Mouse (Mus musculus) forebrain, postnatal 0 days (tissue): ENCODE measurements around the gene Ccdc65. TPM values are rescaled to one million over a fixed set of nuclear protein-coding genes. Genes with fewer than 3 reads are reported as not detected.

ENCODE experiments used
- ATAC-seq: fragments of 200-750 bp; cut with Nextera tagmentation; 2 replicates; pipeline ENCODE4 v1.8.0; 2017; ENCODE audit warnings: mild to moderate bottlenecking, moderate library complexity
- DNase-seq: peaks from one replicate; pipeline ENCODE4 v3.0.0-alpha.2; 2015
- H3K27ac ChIP-seq: fragments of 300-500 bp; sonication (generic); 2 replicates; pipeline ENCODE4 v1.5.1; 2014; ENCODE audit warnings: low read depth, mild to moderate bottlenecking, antibody characterized with exemption, low read length, moderate library complexity, mixed read lengths
- H3K27me3 ChIP-seq: fragments of 300-500 bp; sonication (generic); 2 replicates; pipeline ENCODE4 v1.6.1; 2014; ENCODE audit warnings: mild to moderate bottlenecking, low read length, mixed read lengths; ENCODE audit not compliant: insufficient read depth
- H3K36me3 ChIP-seq: fragments of 300-500 bp; sonication (generic); 2 replicates; pipeline ENCODE4 v1.6.1; 2014; ENCODE audit warnings: mild to moderate bottlenecking, moderate library complexity; ENCODE audit not compliant: insufficient read depth
- H3K4me1 ChIP-seq: fragments of 300-500 bp; sonication (generic); 2 replicates; pipeline ENCODE4 v1.6.1; 2014; ENCODE audit warnings: antibody characterized with exemption; ENCODE audit not compliant: insufficient read depth
- H3K4me2 ChIP-seq: fragments of 300-500 bp; sonication (generic); 2 replicates; pipeline ENCODE4 v1.6.1; 2014; ENCODE audit warnings: low read depth, mild to moderate bottlenecking, moderate library complexity
- H3K4me3 ChIP-seq: fragments of 300-500 bp; sonication (generic); 2 replicates; pipeline ENCODE4 v1.5.1; 2014; ENCODE audit warnings: low read depth, low read length, mixed read lengths
- H3K9ac ChIP-seq: fragments of 300-500 bp; sonication (generic); 2 replicates; pipeline ENCODE4 v1.6.1; 2014; ENCODE audit warnings: mild to moderate bottlenecking
- H3K9me3 ChIP-seq: fragments of 300-500 bp; sonication (generic); 2 replicates; pipeline ENCODE4 v1.6.1; 2016; ENCODE audit warnings: low read length
- CTCF ChIP-seq: sonication (generic); IDR thresholded peaks from 2 replicates; pipeline ENCODE4 v1.5.1; 2016; ENCODE audit warnings: antibody characterized with exemption, control low read depth, low read depth
- WGBS: fragments of 180-500 bp; shearing (Covaris S2); extraction: QIAGEN DNeasy Blood & Tissue Kit; methylation state at CpG from one replicate; pipeline ENCODE4 v1.1.7; 2014; 5-methylcytosine and 5-hydroxymethylcytosine counted together
- polyA plus RNA-seq: library from polyadenylated mRNA; unstranded; fragments of >200 nt; fragmentation: Nextera tagmentation; extraction: Ambion mirVana; gene quantifications from 2 replicates; pipeline ENCODE4 v1.2.1, GENCODE M21; 2015
- total RNA-seq: library from RNA; depleted of rRNA; stranded (reverse); fragments of >200 nt; gene quantifications from 2 replicates; pipeline ENCODE4 v1.2.3, GENCODE M21; 2014; rRNA removed

The Ccdc65 gene
- total and polyA plus RNA-seq, 2 experiments from 2014 or later = 8.2 to 10.5 TPM

- no peak for TF ChIP-seq CTCF
- peaks cover 23% of the 10 kb centered on the region for H3K27me3 ChIP-seq
- WGBS = 29% methylated on average over 5 of the region's 5 CpGs
- H3K4me3 ChIP-seq = no peak overlapping the region
- H3K36me3 ChIP-seq = no peaks in the 10 kb centered on the region
- no peak overlapping the region for H3K27ac ChIP-seq
- H3K9me3 ChIP-seq = no peaks in the 10 kb centered on the region
- H3K4me1 ChIP-seq = no peaks in the 10 kb centered on the region
- H3K9ac ChIP-seq = no peak overlapping the region
- DNase-seq (no peak), ATAC-seq (no peak)
- H3K4me2 ChIP-seq = no peak overlapping the region
Observed at GRCm38 (mm10) chr15:98768259-98768658, 60.3 kb downstream of the Ccdc65 start.

GRCm38 (mm10) chr15:98771813-98772425 lies 63.9 kb downstream of the Ccdc65 start:
- Histone ChIP-seq H3K27ac (no peak overlapping the region), H3K36me3 (no peaks in the 10 kb centered on the region), H3K9me3 (no peaks in the 10 kb centered on the region), H3K4me3 (no peak overlapping the region; the same call in 1 of the 2 replicates), H3K27me3 (peaks cover 59% of the 10 kb centered on the region), H3K4me2 (peak overlapping the region; percentile 49), H3K4me1 (no peaks in the 10 kb centered on the region), H3K9ac (no peak overlapping the region)
- WGBS = 4% methylated on average over 12 of the region's 12 CpGs
- DNase-seq (no peak), ATAC-seq (no peak)
- TF ChIP-seq CTCF = no peak

GRCm38 (mm10) chr15:98772511-98773211 lies 64.7 kb downstream of the Ccdc65 start:
- peaks cover 67% of the 10 kb centered on the region for H3K27me3 ChIP-seq
- WGBS = 1% methylated on average over 36 of the region's 36 CpGs
- no peak for DNase-seq
- no peaks in the 10 kb centered on the region for H3K36me3 ChIP-seq
- H3K4me3 ChIP-seq = peak overlapping the region; percentile 33
- no peaks in the 10 kb centered on the region for H3K4me1 ChIP-seq
- TF ChIP-seq CTCF = no peak
- peak overlapping the region; percentile 49 for H3K4me2 ChIP-seq
- no peak overlapping the region for H3K9ac ChIP-seq
- ATAC-seq = peak; percentile 16; the same call in 1 of the 2 replicates
- no peaks in the 10 kb centered on the region for H3K9me3 ChIP-seq
- H3K27ac ChIP-seq = no peak overlapping the region

Other genes starting within 250 kb of the Ccdc65 start
- gene OR5BS1P, start 238.3 kb upstream of the Ccdc65 start, total RNA-seq = not detected in 2 replicates
- not detected in 2 replicates for gene OR5BS1P, start 238.3 kb upstream of the Ccdc65 start, polyA plus RNA-seq
- not detected in 2 replicates for gene Lalba, start 225.5 kb upstream of the Ccdc65 start, total RNA-seq
- not detected in 2 replicates for gene Lalba, start 225.5 kb upstream of the Ccdc65 start, polyA plus RNA-seq
- not detected in 2 replicates for gene Olfr279, start 215.8 kb upstream of the Ccdc65 start, total RNA-seq
- not detected in 2 replicates for gene Olfr279, start 215.8 kb upstream of the Ccdc65 start, polyA plus RNA-seq
- 69.9 and 74.1 TPM in 2 replicates for gene Kansl2, start 173.9 kb upstream of the Ccdc65 start, total RNA-seq
- 109 and 110 TPM in 2 replicates for gene Kansl2, start 173.9 kb upstream of the Ccdc65 start, polyA plus RNA-seq
- gene Ccnt1, start 137.3 kb upstream of the Ccdc65 start, total RNA-seq = 51.1 and 52.0 TPM in 2 replicates
- gene Ccnt1, start 137.3 kb upstream of the Ccdc65 start, polyA plus RNA-seq = 35.5 and 47.0 TPM in 2 replicates
- gene 4930415O20Rik, start 137.2 kb upstream of the Ccdc65 start, total RNA-seq = not detected in 2 replicates
- gene 4930415O20Rik, start 137.2 kb upstream of the Ccdc65 start, polyA plus RNA-seq = 0.51 TPM in 1 of 2 replicates, not detected in the other
- 39.2 and 42.3 TPM in 2 replicates for gene Adcy6, start 98.1 kb upstream of the Ccdc65 start, total RNA-seq
- 1.9 and 5.4 TPM in 2 replicates for gene Adcy6, start 98.1 kb upstream of the Ccdc65 start, polyA plus RNA-seq
- 191 and 201 TPM in 2 replicates for gene Cacnb3, start 77.4 kb upstream of the Ccdc65 start, total RNA-seq
- gene Cacnb3, start 77.4 kb upstream of the Ccdc65 start, polyA plus RNA-seq = 133 and 139 TPM in 2 replicates
- gene Ddx23, start 45.3 kb upstream of the Ccdc65 start, total RNA-seq = 54.9 and 70.6 TPM in 2 replicates
- 11.9 and 13.8 TPM in 2 replicates for gene Ddx23, start 45.3 kb upstream of the Ccdc65 start, polyA plus RNA-seq
- gene Rnd1, start 30.7 kb upstream of the Ccdc65 start, total RNA-seq = 34.1 and 56.6 TPM in 2 replicates
- gene Rnd1, start 30.7 kb upstream of the Ccdc65 start, polyA plus RNA-seq = 20.9 and 24.1 TPM in 2 replicates
- gene Fkbp11, start 20.0 kb downstream of the Ccdc65 start, total RNA-seq = 0.90 and 2.9 TPM in 2 replicates
- gene Fkbp11, start 20.0 kb downstream of the Ccdc65 start, polyA plus RNA-seq = 5.2 and 5.3 TPM in 2 replicates
- 99.6 and 116 TPM in 2 replicates for gene Arf3, start 55.0 kb downstream of the Ccdc65 start, total RNA-seq
- gene Arf3, start 55.0 kb downstream of the Ccdc65 start, polyA plus RNA-seq = 62.5 and 104 TPM in 2 replicates
- 0.31 and 1.1 TPM in 2 replicates for gene Wnt10b, start 69.9 kb downstream of the Ccdc65 start, total RNA-seq
- not detected in 2 replicates for gene Wnt10b, start 69.9 kb downstream of the Ccdc65 start, polyA plus RNA-seq
- gene Wnt1, start 81.7 kb downstream of the Ccdc65 start, total RNA-seq = not detected in 2 replicates
- 0.33 and 0.35 TPM in 2 replicates for gene Wnt1, start 81.7 kb downstream of the Ccdc65 start, polyA plus RNA-seq
- 36.3 and 49.6 TPM in 2 replicates for gene Ddn, start 101.3 kb downstream of the Ccdc65 start, total RNA-seq
- 2.2 TPM in 2 replicates for gene Ddn, start 101.3 kb downstream of the Ccdc65 start, polyA plus RNA-seq
- gene Prkag1, start 123.3 kb downstream of the Ccdc65 start, total RNA-seq = 46.5 and 48.3 TPM in 2 replicates
- gene Prkag1, start 123.3 kb downstream of the Ccdc65 start, polyA plus RNA-seq = 55.0 and 58.4 TPM in 2 replicates
- 22.7 and 25.8 TPM in 2 replicates for gene Kmt2d, start 163.0 kb downstream of the Ccdc65 start, total RNA-seq
- gene Kmt2d, start 163.0 kb downstream of the Ccdc65 start, polyA plus RNA-seq = 2.9 and 6.2 TPM in 2 replicates
- 16.5 and 20.7 TPM in 2 replicates for gene Rhebl1, start 186.3 kb downstream of the Ccdc65 start, total RNA-seq
- 34.1 and 37.5 TPM in 2 replicates for gene Rhebl1, start 186.3 kb downstream of the Ccdc65 start, polyA plus RNA-seq
- 0.15 and 0.76 TPM in 2 replicates for gene Dhh, start 190.3 kb downstream of the Ccdc65 start, total RNA-seq
- 0.25 and 0.58 TPM in 2 replicates for gene Dhh, start 190.3 kb downstream of the Ccdc65 start, polyA plus RNA-seq
- gene Lmbr1l, start 210.0 kb downstream of the Ccdc65 start, total RNA-seq = 44.1 and 59.3 TPM in 2 replicates
- 20.1 and 22.4 TPM in 2 replicates for gene Lmbr1l, start 210.0 kb downstream of the Ccdc65 start, polyA plus RNA-seq
- 1,927 and 1,958 TPM in 2 replicates for gene Tuba1b, start 226.4 kb downstream of the Ccdc65 start, total RNA-seq
- 1,265 and 1,341 TPM in 2 replicates for gene Tuba1b, start 226.4 kb downstream of the Ccdc65 start, polyA plus RNA-seq
- 1,610 and 2,499 TPM in 2 replicates for gene Gm49450, start 245.3 kb downstream of the Ccdc65 start, total RNA-seq
- not detected in 2 replicates for gene Gm49450, start 245.3 kb downstream of the Ccdc65 start, polyA plus RNA-seq
- 18,820 and 21,160 TPM in 2 replicates for gene Tuba1a, start 245.5 kb downstream of the Ccdc65 start, total RNA-seq
- 18,258 and 23,279 TPM in 2 replicates for gene Tuba1a, start 245.5 kb downstream of the Ccdc65 start, polyA plus RNA-seq